Mouse (Mus musculus) embryonic facial prominence, embryonic 14.5 days (tissue): ENCODE data around the gene Pcnp. TPM values are rescaled to one million over a fixed set of nuclear protein-coding genes. Genes with fewer than 3 reads are reported as not detected.
"Not testable (repeated sequence)": the region's sequence is repeated elsewhere in the genome, so short reads cannot be mapped to it uniquely, and the experiment has no call there.

ENCODE experiments used
- ATAC-seq: fragments of 200-750 bp; cut with Nextera tagmentation; 2 replicates; pipeline ENCODE4 v1.8.0; 2017; ENCODE audit warnings: low read depth, moderate number of reproducible peaks, moderate TSS enrichment
- DNase-seq: peaks from one replicate; pipeline ENCODE4 v3.0.0-alpha.2; 2015; ENCODE audit warnings: low spot score
- H3K27ac ChIP-seq: fragments of 300-500 bp; sonication (generic); replicated peaks from 2 replicates; pipeline ENCODE4 v1.5.1; 2014; ENCODE audit warnings: low read depth, mild to moderate bottlenecking, low read length, moderate library complexity
- H3K27me3 ChIP-seq: fragments of 300-500 bp; sonication (generic); replicated peaks from 2 replicates; pipeline ENCODE4 v1.6.1; 2014; ENCODE audit warnings: low read length; ENCODE audit not compliant: control insufficient read depth, insufficient read depth
- H3K36me3 ChIP-seq: fragments of 300-500 bp; sonication (generic); 2 replicates; pipeline ENCODE4 v1.6.1; 2014; ENCODE audit warnings: low read length, mixed read lengths; ENCODE audit not compliant: control insufficient read depth, insufficient read depth
- H3K4me1 ChIP-seq: fragments of 300-500 bp; sonication (generic); 2 replicates; pipeline ENCODE4 v1.6.1; 2014; ENCODE audit warnings: antibody characterized with exemption, low read length; ENCODE audit not compliant: control insufficient read depth, insufficient read depth
- H3K4me2 ChIP-seq: fragments of 300-500 bp; sonication (generic); 2 replicates; pipeline ENCODE4 v1.6.1; 2014; ENCODE audit warnings: low read depth, mild to moderate bottlenecking, low read length, moderate library complexity, mixed read lengths
- H3K4me3 ChIP-seq: fragments of 300-500 bp; sonication (generic); 2 replicates; pipeline ENCODE4 v1.5.1; 2014; ENCODE audit warnings: low read depth, mild to moderate bottlenecking, low read length
- H3K9ac ChIP-seq: fragments of 300-500 bp; sonication (generic); 2 replicates; pipeline ENCODE4 v1.6.1; 2014; ENCODE audit warnings: low read depth, mild to moderate bottlenecking, low read length, moderate library complexity, mixed read lengths
- H3K9me3 ChIP-seq: fragments of 300-500 bp; sonication (generic); 2 replicates; pipeline ENCODE4 v1.6.1; 2016; ENCODE audit warnings: low read length; ENCODE audit not compliant: control insufficient read depth
- WGBS: fragments of 180-500 bp; shearing (Covaris S2); extraction: QIAGEN DNeasy Blood & Tissue Kit; methylation state at CpG from one replicate; pipeline ENCODE4 v1.1.7; 2014; 5-methylcytosine and 5-hydroxymethylcytosine counted together
- polyA plus RNA-seq: library from polyadenylated mRNA; unstranded; fragments of >200 nt; fragmentation: Nextera tagmentation; extraction: Ambion mirVana; gene quantifications from 2 replicates; pipeline ENCODE4 v1.2.1, GENCODE M21; 2014

Pcnp gene
- polyA plus RNA-seq, 1 experiment from 2014 or later = 220 TPM

- not testable (repeated sequence) for H3K9ac ChIP-seq, H3K4me3 ChIP-seq, H3K36me3 ChIP-seq, H3K27me3 ChIP-seq, H3K4me1 ChIP-seq, ATAC-seq, H3K4me2 ChIP-seq, H3K27ac ChIP-seq, H3K9me3 ChIP-seq, DNase-seq
- WGBS = no CpG with 5 or more reads among the region's 4 CpGs
These were observed 18.5 kb upstream of the Pcnp start, which contains the start of gene Senp7 for GRCm38 (mm10) chr16:56048038-56048437. Gene Senp7, plus strand, starts transcription at chr16:56048338.

GRCm38 (mm10) chr16:56038090-56038489 is 8.6 kb upstream of the Pcnp start:
- Histone ChIP-seq H3K36me3 (peaks cover 18% of the 10 kb centered on the region), H3K4me3 (peak overlapping the region; percentile 79), H3K4me1 (peaks cover 9% of the 10 kb centered on the region), H3K9ac (peak overlapping the region; percentile 95), H3K4me2 (peak overlapping the region; percentile 80), H3K9me3 (no peaks in the 10 kb centered on the region), H3K27me3 (no peaks in the 10 kb centered on the region), H3K27ac (peak overlapping the region; percentile 85)
- DNase-seq (no peak), ATAC-seq (no peak)
- WGBS = 32% methylated on average over 8 of the region's 8 CpGs

- peak; percentile 95 for DNase-seq
- peak; percentile 100 for ATAC-seq
- WGBS = under 1% methylated on average over 56 of the region's 63 CpGs
These were observed 7.8 kb upstream of the Pcnp start, which contains the start of gene Trmt10c for GRCm38 (mm10) chr16:56037138-56038010. Gene Trmt10c, minus strand, starts transcription at chr16:56037819.

GRCm38 (mm10) chr16:56036501-56036900 is 7.0 kb upstream of the Pcnp start:
- 56% methylated on average over 6 of the region's 6 CpGs for WGBS
- Histone ChIP-seq H3K27me3 (no peaks in the 10 kb centered on the region), H3K4me1 (peaks cover 9% of the 10 kb centered on the region), H3K4me3 (peak overlapping the region; percentile 79), H3K9me3 (no peaks in the 10 kb centered on the region), H3K36me3 (peaks cover 30% of the 10 kb centered on the region), H3K4me2 (peak overlapping the region; percentile 80), H3K27ac (no peak overlapping the region), H3K9ac (peak overlapping the region; percentile 95)
- ATAC-seq (no peak), DNase-seq (no peak)

More at GRCm38 (mm10) chr16:56037138-56038010, 7.8 kb upstream of the Pcnp start, which contains the start of gene Trmt10c:
- H3K4me3 ChIP-seq = peak within 1 kb of the TSS; percentile 79
- peak within 1 kb of the TSS; percentile 85 for H3K27ac ChIP-seq
- H3K27me3 ChIP-seq = no peaks in the 10 kb centered on the region
- peak within 1 kb of the TSS; percentile 80 for H3K4me2 ChIP-seq
- peaks cover 25% of the 10 kb centered on the region for H3K36me3 ChIP-seq
- no peaks in the 10 kb centered on the region for H3K9me3 ChIP-seq
- peaks cover 9% of the 10 kb centered on the region for H3K4me1 ChIP-seq
- H3K9ac ChIP-seq = peak within 1 kb of the TSS; percentile 95

GRCm38 (mm10) chr16:56034566-56034965 is 5.0 kb upstream of the Pcnp start:
- no peak overlapping the region for H3K4me3 ChIP-seq
- no peaks in the 10 kb centered on the region for H3K27me3 ChIP-seq
- no peak overlapping the region for H3K27ac ChIP-seq
- WGBS = 97% methylated on average over 6 of the region's 6 CpGs
- H3K9ac ChIP-seq = no peak overlapping the region
- no peak for ATAC-seq
- no peak for DNase-seq
- peaks cover 30% of the 10 kb centered on the region for H3K36me3 ChIP-seq
- no peak overlapping the region for H3K4me2 ChIP-seq
- H3K9me3 ChIP-seq = no peaks in the 10 kb centered on the region
- peaks cover 17% of the 10 kb centered on the region for H3K4me1 ChIP-seq

- Histone ChIP-seq H3K4me3 (peak overlapping the region; percentile 94), H3K9ac (peak overlapping the region; percentile 99), H3K4me2 (peak overlapping the region; percentile 80), H3K9me3 (no peaks in the 10 kb centered on the region), H3K27me3 (no peaks in the 10 kb centered on the region), H3K4me1 (peaks cover 17% of the 10 kb centered on the region), H3K27ac (peak overlapping the region; percentile 94), H3K36me3 (peaks cover 30% of the 10 kb centered on the region)
- ATAC-seq (peak; percentile 87), DNase-seq (peak; percentile 41)
- under 1% methylated on average over 41 of the region's 62 CpGs for WGBS
These were observed 602 bp downstream of the Pcnp start for GRCm38 (mm10) chr16:56028722-56029551.

- H3K9ac ChIP-seq = peak overlapping the region; percentile 99
These were observed 1.5 kb downstream of the Pcnp start for GRCm38 (mm10) chr16:56027854-56028629.

GRCm38 (mm10) chr16:56019660-56020059 is 9.9 kb downstream of the Pcnp start:
- no peak for ATAC-seq
- Histone ChIP-seq H3K27ac (no peak overlapping the region), H3K9ac (no peak overlapping the region), H3K9me3 (no peaks in the 10 kb centered on the region), H3K4me3 (no peak overlapping the region), H3K27me3 (no peaks in the 10 kb centered on the region), H3K36me3 (peaks cover 53% of the 10 kb centered on the region), H3K4me1 (no peaks in the 10 kb centered on the region), H3K4me2 (no peak overlapping the region)
- 96% methylated on average over 7 of the region's 7 CpGs for WGBS
- no peak for DNase-seq

More at GRCm38 (mm10) chr16:56027854-56028629, 1.5 kb downstream of the Pcnp start:
- Histone ChIP-seq H3K27ac (no peak overlapping the region), H3K4me2 (peak overlapping the region; percentile 80), H3K4me3 (peak overlapping the region; percentile 94), H3K9me3 (no peaks in the 10 kb centered on the region), H3K4me1 (peaks cover 17% of the 10 kb centered on the region), H3K27me3 (no peaks in the 10 kb centered on the region), H3K36me3 (peaks cover 25% of the 10 kb centered on the region)
- no peak for ATAC-seq
- 35% methylated on average over 12 of the region's 12 CpGs for WGBS
- no peak for DNase-seq
